Mouse (Mus musculus) lung, embryonic 15.5 days (tissue): ENCODE data around the gene Chchd10. TPM values are rescaled to one million over a fixed set of nuclear protein-coding genes. Genes with fewer than 3 reads are reported as not detected.

ENCODE experiments used
- ATAC-seq: fragments of 200-750 bp; cut with Nextera tagmentation; 2 replicates; pipeline ENCODE4 v1.8.0; 2017; ENCODE audit warnings: moderate number of reproducible peaks, borderline replicate concordance; ENCODE audit not compliant: low FRiP score, low TSS enrichment; ENCODE audit errors: extremely low read depth
- H3K27ac ChIP-seq: fragments of 300-500 bp; sonication (generic); 2 replicates; pipeline ENCODE4 v1.5.1; 2015; ENCODE audit warnings: moderate library complexity, mild to moderate bottlenecking, inconsistent platforms
- H3K27me3 ChIP-seq: fragments of 300-500 bp; sonication (generic); 2 replicates; pipeline ENCODE4 v1.6.1; 2015; ENCODE audit warnings: inconsistent platforms
- H3K36me3 ChIP-seq: fragments of 300-500 bp; sonication (generic); 2 replicates; pipeline ENCODE4 v1.6.1; 2015; ENCODE audit warnings: inconsistent platforms
- H3K4me1 ChIP-seq: fragments of 300-500 bp; sonication (generic); 2 replicates; pipeline ENCODE4 v1.6.1; 2015; ENCODE audit warnings: inconsistent platforms
- H3K4me2 ChIP-seq: fragments of 300-500 bp; sonication (generic); 2 replicates; pipeline ENCODE4 v1.6.1; 2015; ENCODE audit warnings: inconsistent platforms, mild to moderate bottlenecking, moderate library complexity
- H3K4me3 ChIP-seq: fragments of 300-500 bp; sonication (generic); 2 replicates; pipeline ENCODE4 v1.5.1; 2015; ENCODE audit warnings: mild to moderate bottlenecking, inconsistent platforms
- H3K9ac ChIP-seq: fragments of 300-500 bp; sonication (generic); 2 replicates; pipeline ENCODE4 v1.6.1; 2015; ENCODE audit warnings: inconsistent platforms
- H3K9me3 ChIP-seq: fragments of 300-500 bp; sonication (generic); 2 replicates; pipeline ENCODE4 v1.6.1; 2016; ENCODE audit warnings: inconsistent platforms
- WGBS: fragments of 180-500 bp; shearing (Covaris S2); methylation state at CpG from one replicate; pipeline ENCODE4 v1.1.7; 2015; 5-methylcytosine and 5-hydroxymethylcytosine counted together
- polyA plus RNA-seq: library from polyadenylated mRNA; unstranded; fragments of >200 nt; fragmentation: Nextera tagmentation; extraction: Ambion mirVana; gene quantifications from 2 replicates; pipeline ENCODE4 v1.2.1, GENCODE M21; 2015

Chchd10 gene
- polyA plus RNA-seq, 1 experiment from 2014 or later: 55.3 TPM

DNA sequence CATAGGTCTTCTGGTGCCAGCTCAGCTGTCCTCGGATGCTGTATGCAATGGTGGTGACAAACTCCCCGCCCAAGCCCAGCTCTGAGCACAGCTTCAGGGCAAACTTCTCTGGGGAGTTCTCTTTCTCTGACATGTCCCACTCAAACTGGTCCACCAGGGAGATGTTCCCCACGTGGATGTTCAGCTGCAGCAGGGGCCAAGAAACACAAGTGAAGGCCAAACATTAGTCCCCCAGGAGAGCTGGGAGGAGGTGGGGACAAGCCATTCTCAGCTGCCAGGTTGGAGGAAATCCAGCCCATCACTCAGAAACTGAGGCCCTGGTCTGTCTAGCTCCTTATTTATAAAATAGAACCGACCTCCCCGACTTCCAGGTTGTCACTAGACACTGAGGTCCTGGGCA lies 28.5 kb upstream of the Chchd10 start:
- Histone ChIP-seq H3K4me3 (no peak overlapping the region), H3K4me1 (no peaks in the 10 kb centered on the region), H3K9me3 (no peaks in the 10 kb centered on the region), H3K27ac (no peak overlapping the region), H3K27me3 (no peaks in the 10 kb centered on the region), H3K4me2 (no peak overlapping the region), H3K36me3 (peaks cover 92% of the 10 kb centered on the region), H3K9ac (no peak overlapping the region)
- WGBS: 81% methylated on average over 5 of the region's 5 CpGs
- no peak for ATAC-seq

DNA sequence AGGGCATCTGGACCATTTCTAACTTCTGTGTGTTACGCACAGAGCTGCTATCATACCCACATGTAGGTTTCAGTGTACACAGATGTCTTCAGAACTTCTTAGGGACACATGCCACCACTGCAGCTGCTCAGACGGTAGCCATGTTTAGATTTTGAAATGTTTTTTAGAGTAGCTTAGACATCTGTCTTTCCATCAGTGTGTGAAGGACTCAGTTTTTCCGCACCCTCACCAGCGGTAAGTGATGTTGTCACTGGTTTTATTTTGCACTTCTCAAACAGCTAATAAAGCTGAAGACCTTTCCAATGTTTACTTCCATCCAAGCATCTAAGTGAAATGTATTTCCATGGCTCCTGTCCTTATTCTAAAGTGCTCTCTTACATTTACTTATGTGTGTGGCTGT lies 26.0 kb upstream of the Chchd10 start:
- Histone ChIP-seq H3K4me2 (no peak overlapping the region), H3K36me3 (peaks cover 92% of the 10 kb centered on the region), H3K4me3 (no peak overlapping the region), H3K9me3 (no peaks in the 10 kb centered on the region), H3K27me3 (no peaks in the 10 kb centered on the region), H3K4me1 (no peaks in the 10 kb centered on the region), H3K27ac (no peak overlapping the region), H3K9ac (no peak overlapping the region)
- ATAC-seq: no peak
- WGBS: 89% methylated on average over 4 of the region's 4 CpGs

GRCm38 (mm10) chr10:75910698-75911097 lies 22.2 kb upstream of the Chchd10 start:
- no peak for ATAC-seq
- Histone ChIP-seq H3K36me3 (peaks cover 80% of the 10 kb centered on the region), H3K27ac (no peak overlapping the region), H3K27me3 (no peaks in the 10 kb centered on the region), H3K4me2 (no peak overlapping the region), H3K9me3 (no peaks in the 10 kb centered on the region), H3K9ac (no peak overlapping the region), H3K4me3 (no peak overlapping the region), H3K4me1 (no peaks in the 10 kb centered on the region)
- WGBS: 82% methylated on average over 2 of the region's 2 CpGs

GRCm38 (mm10) chr10:75913013-75913589 lies 19.8 kb upstream of the Chchd10 start:
- Histone ChIP-seq H3K36me3 (peaks cover 73% of the 10 kb centered on the region), H3K9ac (no peak overlapping the region)

GRCm38 (mm10) chr10:75915557-75915956 lies 17.4 kb upstream of the Chchd10 start:
- H3K4me3 ChIP-seq: no peak overlapping the region
- H3K36me3 ChIP-seq: peaks cover 58% of the 10 kb centered on the region
- no peaks in the 10 kb centered on the region for H3K9me3 ChIP-seq
- WGBS: 74% methylated on average over 7 of the region's 7 CpGs
- H3K27me3 ChIP-seq: no peaks in the 10 kb centered on the region
- no peak overlapping the region for H3K4me2 ChIP-seq
- no peak for ATAC-seq
- H3K9ac ChIP-seq: no peak overlapping the region
- H3K27ac ChIP-seq: no peak overlapping the region
- H3K4me1 ChIP-seq: peaks cover 25% of the 10 kb centered on the region

More at GRCm38 (mm10) chr10:75913013-75913589, 19.8 kb upstream of the Chchd10 start:
- no peak overlapping the region for H3K4me2 ChIP-seq
- no peak overlapping the region for H3K4me3 ChIP-seq
- no peaks in the 10 kb centered on the region for H3K9me3 ChIP-seq
- no peaks in the 10 kb centered on the region for H3K27me3 ChIP-seq
- H3K4me1 ChIP-seq: peaks cover under 1% of the 10 kb centered on the region; the same call in 1 of the 2 replicates
- H3K27ac ChIP-seq: no peak overlapping the region
- no peak for ATAC-seq
- WGBS: 46% methylated on average over 6 of the region's 6 CpGs

DNA sequence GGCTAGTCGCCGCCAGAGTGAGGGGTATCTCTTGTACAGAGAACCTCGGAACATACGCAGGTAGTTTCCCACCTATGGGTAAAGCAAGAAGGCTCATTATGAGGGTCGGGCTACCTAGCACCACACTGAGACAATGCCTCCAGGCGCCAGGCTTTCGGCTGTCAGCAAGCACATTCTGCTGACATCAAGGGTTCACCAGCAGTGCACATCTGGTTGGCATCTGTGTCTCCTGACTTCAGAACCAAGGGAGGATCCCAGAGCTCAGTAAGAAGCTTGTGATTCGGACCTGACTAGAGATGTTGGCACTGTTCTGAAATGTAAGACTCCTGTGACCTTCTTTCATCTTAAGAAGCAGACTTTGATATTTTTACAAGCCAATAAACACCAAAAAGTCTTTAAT lies 16.1 kb upstream of the Chchd10 start:
- no peak overlapping the region for H3K4me3 ChIP-seq
- H3K4me1 ChIP-seq: peaks cover 28% of the 10 kb centered on the region
- ATAC-seq: no peak
- no peak overlapping the region for H3K9ac ChIP-seq
- H3K9me3 ChIP-seq: no peaks in the 10 kb centered on the region
- no peak overlapping the region for H3K4me2 ChIP-seq
- 74% methylated on average over 8 of the region's 8 CpGs for WGBS
- no peaks in the 10 kb centered on the region for H3K27me3 ChIP-seq
- H3K36me3 ChIP-seq: peaks cover 48% of the 10 kb centered on the region
- H3K27ac ChIP-seq: no peak overlapping the region

GRCm38 (mm10) chr10:75919026-75919425 lies 13.9 kb upstream of the Chchd10 start:
- Histone ChIP-seq H3K27ac (no peak overlapping the region), H3K27me3 (no peaks in the 10 kb centered on the region), H3K9ac (no peak overlapping the region), H3K4me2 (no peak overlapping the region; the same call in 1 of the 2 replicates), H3K36me3 (peaks cover 40% of the 10 kb centered on the region), H3K4me3 (no peak overlapping the region), H3K9me3 (no peaks in the 10 kb centered on the region), H3K4me1 (peaks cover 39% of the 10 kb centered on the region)
- WGBS: 66% methylated on average over 5 of the region's 5 CpGs
- ATAC-seq: no peak

- under 1% methylated on average over 76 of the region's 76 CpGs for WGBS
- Histone ChIP-seq H3K9ac (peak within 1 kb of the TSS; percentile 93), H3K4me1 (peaks cover 39% of the 10 kb centered on the region), H3K9me3 (no peaks in the 10 kb centered on the region), H3K4me3 (peak within 1 kb of the TSS; percentile 96), H3K27me3 (no peaks in the 10 kb centered on the region), H3K27ac (peak within 1 kb of the TSS; percentile 93), H3K4me2 (peak within 1 kb of the TSS; percentile 80), H3K36me3 (peaks cover 35% of the 10 kb centered on the region)
- ATAC-seq: peak; percentile 89
These were observed 11.8 kb upstream of the Chchd10 start, which contains the start of gene Smarcb1 for GRCm38 (mm10) chr10:75921026-75921725. Smarcb1 (minus strand) TSS chr10:75921617.

- H3K9me3 ChIP-seq: no peaks in the 10 kb centered on the region
- peak overlapping the region; percentile 80 for H3K4me2 ChIP-seq
- no peaks in the 10 kb centered on the region for H3K27me3 ChIP-seq
- ATAC-seq: peak; percentile 10; the same call in 1 of the 2 replicates
- peak overlapping the region; percentile 96 for H3K4me3 ChIP-seq
- peak overlapping the region; percentile 93 for H3K27ac ChIP-seq
- H3K4me1 ChIP-seq: peaks cover 39% of the 10 kb centered on the region
- H3K36me3 ChIP-seq: peaks cover 36% of the 10 kb centered on the region
- 4% methylated on average over 22 of the region's 22 CpGs for whole genome bisulfite sequencing
- H3K9ac ChIP-seq: peak overlapping the region; percentile 93
These were observed 11.0 kb upstream of the Chchd10 start for GRCm38 (mm10) chr10:75921726-75922560.

GRCm38 (mm10) chr10:75924324-75924723 lies 8.6 kb upstream of the Chchd10 start:
- 52% methylated on average over 2 of the region's 2 CpGs for WGBS

DNA sequence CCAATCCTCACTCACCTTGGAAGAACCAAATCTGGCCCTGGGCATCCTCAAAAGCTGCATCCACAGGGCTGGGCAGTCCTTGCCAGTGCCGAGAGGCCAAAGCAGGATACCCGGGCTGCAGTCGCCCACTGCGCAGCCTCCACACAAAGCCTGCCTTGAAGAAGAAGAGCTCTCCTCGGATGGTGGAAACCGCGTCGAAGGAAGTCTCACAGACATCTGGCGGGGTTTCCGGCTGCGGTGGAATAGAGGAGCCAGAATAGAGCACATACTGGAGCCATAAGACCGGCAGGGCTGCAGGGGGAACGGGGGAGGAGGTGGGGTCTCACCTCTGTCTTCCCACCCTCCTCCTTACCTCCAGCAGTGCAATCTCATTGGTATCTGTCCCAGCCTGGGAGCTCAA lies 6.5 kb upstream of the Chchd10 start:
- Histone ChIP-seq H3K4me3 (no peak overlapping the region), H3K4me1 (peaks cover 29% of the 10 kb centered on the region), H3K27me3 (peaks cover 2% of the 10 kb centered on the region), H3K9ac (no peak overlapping the region), H3K4me2 (no peak overlapping the region), H3K9me3 (no peaks in the 10 kb centered on the region), H3K36me3 (peaks cover 37% of the 10 kb centered on the region), H3K27ac (no peak overlapping the region)
- no peak for ATAC-seq
- WGBS: 64% methylated on average over 13 of the region's 13 CpGs

More at GRCm38 (mm10) chr10:75924324-75924723, 8.6 kb upstream of the Chchd10 start:
- no peak overlapping the region for H3K27ac ChIP-seq
- H3K36me3 ChIP-seq: peaks cover 37% of the 10 kb centered on the region
- H3K9me3 ChIP-seq: no peaks in the 10 kb centered on the region
- no peak overlapping the region for H3K4me2 ChIP-seq
- H3K4me3 ChIP-seq: no peak overlapping the region
- no peaks in the 10 kb centered on the region for H3K27me3 ChIP-seq
- ATAC-seq: no peak
- no peak overlapping the region for H3K9ac ChIP-seq
- peaks cover 26% of the 10 kb centered on the region for H3K4me1 ChIP-seq
